Mouse (Mus musculus): ENCODE data around the gene Galnt18. TPM values are rescaled to one million over a fixed set of nuclear protein-coding genes. Genes with fewer than 3 reads are reported as not detected.

Gene Galnt18
- total RNA-seq, 2 experiments from 2014 or later: 19.3 to 21.5 TPM

GRCm38 (mm10) chr7:111713828-111714600 lies 65.8 kb downstream of the Galnt18 start:
- peak; percentile 17 for DNase-seq

- no peak for DNase-seq
These were observed 67.0 kb downstream of the Galnt18 start for GRCm38 (mm10) chr7:111712797-111713196.

- no peak for DNase-seq
These were observed 68.5 kb downstream of the Galnt18 start for GRCm38 (mm10) chr7:111711045-111711808.

- peak; percentile 20 for DNase-seq
These were observed 69.5 kb downstream of the Galnt18 start for GRCm38 (mm10) chr7:111710311-111710710.

- DNase-seq: no peak
These were observed 71.2 kb downstream of the Galnt18 start for GRCm38 (mm10) chr7:111708563-111708962.

- no peak for DNase-seq
These were observed 76.8 kb downstream of the Galnt18 start for GRCm38 (mm10) chr7:111702961-111703360.

GRCm38 (mm10) chr7:111701788-111702187 lies 78.0 kb downstream of the Galnt18 start:
- no peak for DNase-seq

GRCm38 (mm10) chr7:111699446-111699845 lies 80.3 kb downstream of the Galnt18 start:
- DNase-seq: no peak

- DNase-seq: no peak
These were observed 83.6 kb downstream of the Galnt18 start for GRCm38 (mm10) chr7:111696226-111696625.

GRCm38 (mm10) chr7:111694312-111694711 lies 85.5 kb downstream of the Galnt18 start:
- DNase-seq: peak; percentile 78

- DNase-seq: peak; percentile 82
These were observed 87.0 kb downstream of the Galnt18 start for GRCm38 (mm10) chr7:111692641-111693261.

- no peak for DNase-seq
These were observed 99.7 kb downstream of the Galnt18 start for GRCm38 (mm10) chr7:111680108-111680507.

- peak; percentile 18 for DNase-seq
These were observed 103.3 kb downstream of the Galnt18 start for GRCm38 (mm10) chr7:111676483-111676882.

GRCm38 (mm10) chr7:111672467-111672866 lies 107.3 kb downstream of the Galnt18 start:
- no peak for DNase-seq

- DNase-seq: no peak
These were observed 116.4 kb downstream of the Galnt18 start for GRCm38 (mm10) chr7:111663139-111664073.

GRCm38 (mm10) chr7:111658579-111658978 lies 121.2 kb downstream of the Galnt18 start:
- DNase-seq: no peak

- DNase-seq: no peak
These were observed 124.8 kb downstream of the Galnt18 start for GRCm38 (mm10) chr7:111655002-111655401.

GRCm38 (mm10) chr7:111654526-111654925 lies 125.3 kb downstream of the Galnt18 start:
- no peak for DNase-seq

- no peak for DNase-seq
These were observed 135.4 kb downstream of the Galnt18 start for GRCm38 (mm10) chr7:111644362-111644761.

- DNase-seq: no peak
These were observed 140.9 kb downstream of the Galnt18 start for GRCm38 (mm10) chr7:111638899-111639298.

- no peak for DNase-seq
These were observed 141.3 kb downstream of the Galnt18 start for GRCm38 (mm10) chr7:111638465-111638864.

GRCm38 (mm10) chr7:111637866-111638448 lies 141.8 kb downstream of the Galnt18 start:
- no peak for DNase-seq

Measured in heart, postnatal 4 days (tissue).